Mouse (Mus musculus): ENCODE data around the gene Lrrc23. TPM values are rescaled to one million over a fixed set of nuclear protein-coding genes. Genes with fewer than 3 reads are reported as not detected.
A peak's percentile ranks its signal among the peaks of the same experiment; 100 is the strongest.

Lrrc23 gene
- total RNA-seq, 2 experiments from 2014 or later = not detected

DNA sequence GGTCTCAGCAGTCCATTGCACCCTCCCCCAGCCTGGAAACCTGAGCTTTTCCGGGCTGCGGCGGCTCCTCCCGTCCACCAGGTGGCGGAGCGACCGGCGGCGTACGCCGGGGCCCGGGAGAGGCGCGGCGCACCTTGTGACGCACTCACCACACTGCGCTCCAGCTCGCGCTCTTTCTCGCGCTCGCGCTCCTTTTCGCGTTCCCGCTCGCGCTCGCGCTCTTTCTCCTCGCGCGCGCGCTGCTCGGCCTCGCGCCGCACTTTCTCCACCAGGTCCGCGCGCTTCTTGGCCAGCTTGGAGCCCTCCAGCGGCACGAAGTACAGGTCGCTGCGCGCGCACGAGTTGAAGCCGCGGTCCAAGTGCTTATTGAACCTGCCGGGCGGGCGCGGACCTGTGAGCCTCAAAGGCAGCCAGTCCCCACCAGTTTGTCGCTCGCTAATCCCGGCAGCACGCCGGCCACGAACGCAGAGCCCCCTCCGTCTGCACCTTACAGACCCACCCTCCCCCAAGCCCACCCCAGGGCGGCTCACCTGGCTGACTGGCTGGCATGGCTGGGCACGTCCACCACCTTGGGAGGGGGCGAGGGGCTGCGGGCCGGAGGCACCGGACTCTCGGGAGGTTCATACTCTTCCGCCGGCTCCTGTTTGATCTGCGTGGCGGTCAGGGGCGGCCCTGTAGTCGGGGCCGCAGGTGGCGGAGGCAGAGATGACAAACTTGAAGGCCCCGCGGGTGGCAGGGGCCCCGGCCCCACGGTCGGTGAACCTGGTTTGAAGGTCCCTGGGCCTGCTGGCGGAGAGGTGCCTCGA is 33.8 kb downstream of the Lrrc23 start:
- intact Hi-C loops (cut with DNase I) = no loop called here
- peak; percentile 95 for DNase-seq

DNA sequence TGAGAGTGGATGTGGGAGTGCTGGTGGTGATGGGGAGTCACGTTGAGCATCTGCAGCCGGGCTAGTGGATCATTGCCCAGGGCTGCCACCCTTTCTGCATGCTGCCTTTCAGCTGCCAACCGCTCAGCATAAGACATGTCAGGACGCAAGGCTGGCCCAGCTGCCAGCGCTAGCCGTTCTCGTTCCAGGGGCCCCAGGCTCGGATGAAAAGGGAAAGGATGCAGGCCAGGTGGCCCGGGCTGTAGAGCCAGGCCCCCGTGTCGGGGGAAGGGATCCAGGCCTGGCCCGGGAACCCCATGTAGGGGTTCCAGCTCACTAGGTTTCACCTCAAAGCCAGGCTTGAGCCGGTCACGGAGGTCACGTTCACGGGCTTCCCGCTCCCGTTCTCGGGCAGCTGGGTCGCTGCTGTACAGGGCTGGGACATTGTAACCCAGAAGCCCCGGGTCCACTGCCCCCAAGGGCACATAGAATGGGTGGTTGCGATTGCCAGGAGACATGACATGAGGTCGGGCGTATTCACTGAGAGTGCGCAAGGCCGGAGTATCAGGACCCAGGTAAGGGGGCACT is 34.7 kb downstream of the Lrrc23 start:
- no peak for DNase-seq
- intact Hi-C loops (cut with DNase I) = loop anchor here (5.0 kb wide), 2 partner anchors 83 to 103 kb away; partner anchors contain the start of gene Lpcat3

DNA sequence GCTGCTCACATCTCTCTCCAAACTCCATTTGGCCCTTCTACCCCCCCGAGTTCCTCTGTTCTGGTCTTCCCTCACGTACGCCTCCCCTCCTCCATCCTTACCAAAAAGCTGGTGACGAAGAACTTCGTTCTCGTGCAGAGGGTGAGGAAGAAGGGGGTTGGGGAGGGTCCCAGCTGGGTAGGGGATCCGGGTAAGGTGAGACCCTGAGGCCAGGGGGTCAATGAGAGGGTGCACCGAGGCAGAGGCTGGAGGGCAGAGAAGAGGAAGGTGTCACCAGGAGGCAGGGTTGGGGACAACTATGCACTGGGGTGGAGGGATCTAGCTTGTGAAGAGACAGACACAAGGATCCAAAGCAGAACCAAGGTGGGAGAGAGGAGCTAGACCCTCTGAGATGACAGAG is 35.9 kb downstream of the Lrrc23 start:
- no peak for DNase-seq
- intact Hi-C loops (cut with DNase I) = loop anchor here (5.0 kb wide), 2 partner anchors 81 to 101 kb away; partner anchors contain the start of gene Lpcat3

- intact Hi-C loops (cut with DNase I) = loop anchor here (5.0 kb wide), 2 partner anchors 81 to 101 kb away; partner anchors contain the start of gene Lpcat3
- DNase-seq = no peak
These were observed 36.5 kb downstream of the Lrrc23 start for GRCm38 (mm10) chr6:124742839-124743514.

GRCm38 (mm10) chr6:124741842-124742241 is 37.7 kb downstream of the Lrrc23 start:
- DNase-seq = no peak
- intact Hi-C loops (cut with DNase I) = loop anchor here (1.0 to 5.0 kb wide), 4 partner anchors 17 to 100 kb away; partner anchors contain the start of genes Emg1, Lpcat3 and Phb2

GRCm38 (mm10) chr6:124740888-124741761 is 38.4 kb downstream of the Lrrc23 start, which contains the start of gene Grcc10:
Grcc10 (minus strand) TSS chr6:124741374.
- intact Hi-C loops (cut with DNase I) = loop anchor here (1.0 to 5.0 kb wide), 4 partner anchors 18 to 99 kb away; partner anchors contain the start of genes Emg1, Lpcat3 and Phb2
- peak; percentile 92 to 93 for DNase-seq

DNA sequence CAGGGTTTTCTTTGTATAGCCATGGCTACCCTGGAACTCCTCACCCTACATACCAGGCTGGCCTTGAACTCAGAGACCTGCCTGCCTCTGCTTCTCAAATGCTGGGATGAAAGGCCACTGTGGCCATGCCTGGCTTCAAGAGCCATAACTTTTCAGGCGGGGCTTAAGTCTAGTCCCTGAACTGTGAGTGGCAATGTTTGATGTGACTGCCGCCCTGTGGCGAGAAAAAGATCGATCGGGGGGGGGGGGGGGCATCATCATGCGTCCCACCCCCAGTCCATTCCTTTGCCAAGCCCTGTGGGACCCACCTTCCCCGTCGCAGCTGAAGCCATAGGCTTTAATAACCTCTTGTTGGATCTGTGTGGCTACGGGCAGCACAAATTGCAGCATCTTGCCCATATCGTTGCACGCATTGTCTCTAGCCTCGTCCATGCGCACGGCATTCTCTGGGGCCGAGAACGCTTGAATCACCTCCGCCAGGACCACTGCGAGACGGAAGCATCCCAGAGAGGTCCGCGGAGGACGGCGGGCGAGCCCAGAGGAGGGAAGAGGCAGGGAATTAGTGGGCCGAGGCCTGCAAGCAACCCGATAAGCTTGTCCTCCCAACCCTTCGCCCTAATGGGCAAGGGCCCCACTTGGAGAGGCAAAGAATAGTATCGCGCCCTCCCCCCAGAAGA is 39.2 kb downstream of the Lrrc23 start:
- DNase-seq = no peak
- intact Hi-C loops (cut with DNase I) = loop anchor here (2.0 to 5.0 kb wide), 3 partner anchors 18 to 98 kb away; partner anchors contain the start of gene Lpcat3

- intact Hi-C loops (cut with DNase I) = loop anchor here (5.0 kb wide), 1 partner anchor 37 kb away; no protein-coding TSS in a partner anchor
- no peak for DNase-seq
These were observed 40.2 kb downstream of the Lrrc23 start for GRCm38 (mm10) chr6:124739231-124739796.

DNA sequence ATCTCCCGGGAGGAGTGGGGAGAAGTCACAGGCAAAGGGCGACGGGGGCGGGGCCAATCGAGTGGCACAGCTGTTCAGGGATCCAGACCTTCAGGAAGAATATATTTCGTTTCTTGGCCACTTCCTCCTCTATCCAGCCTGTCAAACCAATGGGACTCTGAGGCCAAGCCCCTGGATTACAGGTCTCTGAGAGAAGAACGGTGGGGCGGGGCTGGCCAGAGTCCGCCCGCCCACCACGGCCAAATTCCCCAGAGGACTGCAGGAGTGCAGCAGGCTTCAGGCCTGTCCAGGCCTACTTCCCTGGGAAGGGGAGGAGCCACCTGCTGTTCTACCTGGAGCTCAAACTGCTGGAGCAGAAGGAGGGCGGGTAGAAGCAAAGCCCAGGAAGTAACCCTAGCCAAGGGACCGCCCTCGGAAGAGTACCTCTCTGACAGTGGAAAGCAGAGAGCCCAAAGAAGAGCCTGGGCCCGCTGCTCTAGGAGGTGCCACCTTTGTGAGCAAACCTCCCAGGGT is 41.0 kb downstream of the Lrrc23 start, which contains the start of gene Ptpn6:
Gene Ptpn6 (minus strand): TSS at position 204 of the 513 bp plus-strand sequence.
- no peak for DNase-seq
- intact Hi-C loops (cut with DNase I) = loop anchor here (5.0 kb wide), 1 partner anchor 36 kb away; no protein-coding TSS in a partner anchor

- DNase-seq = no peak
- intact Hi-C loops (cut with DNase I) = loop anchor here (5.0 kb wide), 1 partner anchor 35 kb away; no protein-coding TSS in a partner anchor
These were observed 42.5 kb downstream of the Lrrc23 start for GRCm38 (mm10) chr6:124737040-124737439.

DNA sequence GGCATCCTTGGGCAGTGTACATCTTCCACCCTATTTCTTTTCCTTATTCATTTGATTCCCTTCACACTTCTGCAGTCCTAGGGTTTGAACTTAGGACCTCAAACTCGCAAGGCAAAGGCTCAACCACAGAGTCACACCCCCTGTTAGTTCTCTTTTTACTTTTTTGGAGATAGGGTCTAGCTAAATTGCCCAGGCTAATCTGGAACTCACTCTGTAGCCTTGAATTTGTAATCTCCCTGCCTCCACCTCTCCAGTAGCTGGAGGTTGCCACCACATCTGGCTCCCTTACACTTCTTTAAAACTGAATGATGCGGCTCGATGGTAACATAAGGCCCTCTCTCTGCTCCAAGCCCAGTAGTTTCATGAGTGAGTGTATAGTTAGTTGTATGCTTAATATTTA is 45.1 kb downstream of the Lrrc23 start:
- intact Hi-C loops (cut with DNase I) = no loop called here
- DNase-seq = no peak

DNA sequence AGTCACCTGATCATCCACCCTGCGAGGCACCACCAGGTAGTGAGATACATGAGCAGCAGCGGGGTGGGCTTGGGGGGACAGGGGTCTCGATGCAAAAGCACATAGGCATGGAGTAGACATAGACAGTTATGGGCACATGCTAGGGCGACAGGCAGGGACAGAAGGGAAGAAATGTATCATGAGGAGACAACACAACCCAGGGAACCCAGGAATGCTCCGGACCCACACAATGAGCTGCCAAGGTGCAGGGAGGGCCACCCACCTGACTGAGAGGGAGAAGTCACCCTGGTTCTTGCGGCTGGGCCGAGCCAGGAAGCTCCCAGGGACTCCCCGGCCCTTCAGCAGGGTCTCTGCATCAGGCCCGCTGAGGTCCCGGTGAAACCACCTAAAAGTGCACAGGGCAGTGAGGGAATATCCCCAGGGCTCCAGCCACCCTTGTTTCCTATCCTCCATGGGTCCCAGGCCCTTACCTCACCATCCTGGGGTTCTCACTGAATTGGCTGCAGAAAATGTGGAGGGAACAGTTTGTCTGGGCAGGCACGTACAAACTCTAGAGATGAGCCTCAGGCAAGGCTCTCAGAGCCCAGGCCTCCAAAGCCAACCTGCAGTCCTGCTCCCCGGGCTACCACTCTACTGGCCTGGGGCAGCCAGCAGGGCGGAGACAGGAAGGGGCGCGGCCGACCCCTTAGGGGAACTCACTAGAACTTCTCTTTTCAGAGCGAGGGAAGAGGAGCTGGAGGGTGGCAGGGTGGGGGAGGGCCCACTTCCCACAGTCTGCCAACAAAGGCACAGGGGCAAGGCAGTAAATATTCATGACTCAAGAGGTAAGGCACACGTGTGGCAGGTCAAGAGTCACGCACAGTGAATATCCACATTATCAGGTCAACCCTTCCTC is 46.8 kb downstream of the Lrrc23 start:
- peak in 1 of 2 experiments; percentile 48 for DNase-seq
- intact Hi-C loops (cut with DNase I) = no loop called here

- DNase-seq = no peak
- intact Hi-C loops (cut with DNase I) = no loop called here
These were observed 48.5 kb downstream of the Lrrc23 start for GRCm38 (mm10) chr6:124731038-124731437.

DNA sequence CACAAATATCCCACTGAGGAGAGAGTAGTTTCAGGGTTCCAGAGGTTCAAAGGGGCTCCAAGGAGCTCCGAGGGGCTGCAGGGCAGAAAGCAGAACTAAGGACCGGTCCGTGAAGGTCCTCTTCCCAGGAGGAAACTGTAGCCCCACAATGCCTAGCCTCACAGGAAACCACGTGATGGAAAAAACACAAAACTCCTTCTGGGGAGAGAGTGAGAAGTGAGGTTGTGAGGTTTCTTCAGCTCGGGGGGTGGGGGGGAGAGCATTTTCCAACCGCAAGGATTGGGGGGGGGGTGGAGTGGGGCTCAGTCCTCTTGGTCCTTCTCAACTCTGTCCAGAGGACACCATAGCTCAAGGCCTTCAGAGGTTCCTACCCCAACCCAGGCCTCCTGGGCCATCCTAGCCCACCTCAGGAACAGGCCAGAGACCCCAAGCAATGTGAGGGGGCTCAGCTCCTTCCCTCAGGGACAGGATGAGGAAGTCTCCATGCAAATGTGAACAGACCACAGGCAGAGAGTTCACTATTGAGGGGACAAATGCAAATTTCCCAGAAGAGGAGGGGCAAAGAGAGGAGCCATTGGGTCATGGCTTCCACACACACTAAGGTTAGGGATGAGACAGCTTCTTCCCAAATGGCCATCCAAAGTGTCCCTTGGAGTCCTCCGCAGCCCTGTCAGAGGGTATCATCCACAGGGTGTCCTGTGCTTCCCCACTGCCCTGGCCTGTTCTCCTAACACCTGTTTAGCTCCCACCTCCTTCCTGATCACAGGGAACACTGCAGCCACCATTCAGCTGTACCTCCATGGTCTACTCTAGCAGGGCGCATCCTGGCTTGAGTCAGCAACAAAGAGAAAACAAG is 49.4 kb downstream of the Lrrc23 start:
- intact Hi-C loops (cut with DNase I) = no loop called here
- DNase-seq = no peak

DNA sequence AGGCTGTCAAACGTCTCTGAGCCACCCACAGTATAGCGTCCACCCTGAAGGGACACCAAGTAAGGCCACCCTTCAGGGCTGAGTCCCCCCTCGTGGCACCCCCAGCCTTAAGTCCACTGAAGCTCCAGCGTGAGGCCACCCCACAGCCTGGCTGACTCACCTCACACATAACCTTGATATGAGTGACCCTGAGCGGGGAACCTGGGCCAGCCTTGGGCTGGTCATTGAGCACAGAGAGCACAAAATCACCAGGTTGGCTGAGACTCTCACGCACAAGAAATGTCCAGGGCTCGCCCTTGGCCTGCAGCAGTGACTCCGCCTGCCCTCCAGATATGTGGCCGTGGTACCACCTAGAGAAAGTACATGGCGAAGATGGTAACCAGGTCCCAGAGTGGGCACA is 50.9 kb downstream of the Lrrc23 start:
- intact Hi-C loops (cut with DNase I) = no loop called here
- DNase-seq = no peak

DNA sequence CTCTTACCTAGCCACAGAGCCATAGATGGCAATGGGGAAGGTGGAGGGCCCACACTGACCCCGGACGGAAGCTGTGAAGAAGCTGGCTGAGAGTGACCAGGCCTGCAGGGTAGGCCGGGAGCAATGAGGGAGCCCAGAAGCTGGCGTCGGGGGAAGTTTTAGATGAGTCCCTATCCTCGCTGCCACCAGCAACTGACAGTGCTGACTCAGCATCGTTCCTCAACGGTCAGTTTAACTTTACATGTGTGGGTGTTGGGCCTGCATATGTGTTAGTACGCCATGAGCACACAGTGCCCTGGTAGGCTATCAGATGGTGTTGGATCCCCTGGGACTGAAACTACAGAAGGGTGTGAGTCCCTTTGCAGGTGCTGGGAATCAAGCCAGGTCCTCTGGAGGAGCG is 55.1 kb downstream of the Lrrc23 start:
- intact Hi-C loops (cut with DNase I) = no loop called here
- DNase-seq = no peak

DNA sequence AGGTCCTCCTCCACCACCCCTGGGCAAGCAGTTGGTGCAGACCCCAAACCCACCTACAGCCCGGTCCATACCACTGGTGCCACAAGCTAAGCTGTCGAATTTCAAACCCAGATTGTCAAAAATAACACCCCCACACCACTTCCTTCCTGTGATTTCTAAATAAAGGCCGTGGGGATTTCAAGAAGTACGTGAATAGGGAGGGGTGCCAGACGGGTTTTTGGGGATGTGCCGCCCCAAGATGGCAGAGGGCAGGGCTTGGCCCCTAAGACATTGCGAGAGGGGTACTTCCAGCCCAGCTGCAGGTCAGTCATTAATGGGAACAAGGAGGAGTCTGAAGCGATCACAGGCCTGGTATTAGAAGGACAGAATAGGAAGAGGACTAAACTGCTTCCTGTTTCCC is 56.0 kb downstream of the Lrrc23 start:
- no peak for DNase-seq
- intact Hi-C loops (cut with DNase I) = no loop called here

Measured in heart, postnatal 10 days (tissue).